Mouse (Mus musculus) MEL (cell line): Measurements from ENCODE around the gene Gm20388. TPM values are rescaled to one million over a fixed set of nuclear protein-coding genes. Genes with fewer than 3 reads are reported as not detected.

Experiments
- DNase-seq: peaks from one replicate; pipeline ENCODE4 v3.0.0; 2011; ENCODE audit warnings: low read depth, low spot score
- H3K27ac ChIP-seq: 2 replicates; pipeline ENCODE4 v1.5.1; 2012; ENCODE audit warnings: low read depth, mild to moderate bottlenecking, control low read depth, low read length, moderate library complexity; ENCODE audit not compliant: control insufficient read depth
- H3K27me3 ChIP-seq, 2 experiments: fragments of 150-350 bp in 1 of 2; sonication (generic) in 1 of 2; 2 replicates each; pipeline ENCODE4 v1.6.1; 2012; ENCODE audit warnings: low read length in 2 of 2, mild to moderate bottlenecking in 2 of 2, improper control_type of control experiment in 1 of 2, moderate library complexity in 1 of 2; ENCODE audit not compliant: insufficient read depth in 2 of 2, control insufficient read depth in 1 of 2
- H3K36me3 ChIP-seq, 2 experiments: 2 replicates each; pipeline ENCODE4 v1.6.1; 2012 to 2014; ENCODE audit warnings: low read length in 2 of 2, improper control_type of control experiment in 1 of 2, inconsistent platforms in 1 of 2, mild to moderate bottlenecking in 1 of 2; ENCODE audit not compliant: insufficient read depth in 2 of 2, control insufficient read depth in 1 of 2
- H3K4me1 ChIP-seq, 2 experiments: fragments of 150-350 bp in 1 of 2; sonication (generic) in 1 of 2; 2 replicates each; pipeline ENCODE4 v1.6.1; 2012; ENCODE audit warnings: low read length in 2 of 2, improper control_type of control experiment in 1 of 2, mild to moderate bottlenecking in 1 of 2; ENCODE audit not compliant: insufficient read depth in 2 of 2, control insufficient read depth in 1 of 2
- H3K4me3 ChIP-seq, 2 experiments: fragments of 150-350 bp in 1 of 2; sonication (generic) in 1 of 2; 2 replicates each; pipeline ENCODE4 v1.5.1; 2012; ENCODE audit warnings: low read depth in 2 of 2, low read length in 2 of 2, mild to moderate bottlenecking in 2 of 2, moderate library complexity in 2 of 2, control low read depth in 1 of 2, improper control_type of control experiment in 1 of 2; ENCODE audit not compliant: control insufficient read depth in 1 of 2, insufficient read depth in 1 of 2
- H3K79me2 ChIP-seq: 2 replicates; pipeline ENCODE4 v1.6.1; 2012; ENCODE audit warnings: mild to moderate bottlenecking, low read length, moderate library complexity; ENCODE audit not compliant: control insufficient read depth, poor library complexity, insufficient read depth
- H3K9ac ChIP-seq: 2 replicates; pipeline ENCODE4 v1.6.1; 2012; ENCODE audit warnings: low read depth, mild to moderate bottlenecking, control low read depth, low read length, moderate library complexity; ENCODE audit not compliant: control insufficient read depth, poor library complexity, severe bottlenecking
- H3K9me3 ChIP-seq: fragments of 150-350 bp; sonication (generic); replicated peaks from 2 replicates; pipeline ENCODE4 v1.6.1; 2012; ENCODE audit warnings: mild to moderate bottlenecking, low read length, improper control_type of control experiment, moderate library complexity; ENCODE audit not compliant: insufficient read depth
- CHD1 ChIP-seq: IDR thresholded peaks from 2 replicates; pipeline ENCODE4 v1.6.1; 2012; ENCODE audit warnings: low read depth, mild to moderate bottlenecking, inconsistent platforms, low read length, improper control_type of control experiment
- CTCF ChIP-seq, 3 experiments: IDR thresholded peaks in 2 of 3; conservative IDR thresholded peaks in 1 of 3; 2 replicates each; pipeline ENCODE4 v1.5.1; 2011 to 2012; ENCODE audit warnings: low read length in 3 of 3, low read depth in 2 of 3, mild to moderate bottlenecking in 2 of 3, improper control_type of control experiment in 1 of 3, inconsistent platforms in 1 of 3, mixed read lengths in 1 of 3, moderate library complexity in 1 of 3; ENCODE audit not compliant: control insufficient read depth in 1 of 3, insufficient read depth in 1 of 3, poor library complexity in 1 of 3, severe bottlenecking in 1 of 3
- EP300 ChIP-seq, 2 experiments: IDR thresholded peaks; 2 replicates each; pipeline ENCODE4 v1.6.1; 2011; ENCODE audit warnings: improper control_type of control experiment in 2 of 2, low read length in 2 of 2, low read depth in 1 of 2, mild to moderate bottlenecking in 1 of 2
- ETS1 ChIP-seq: IDR thresholded peaks from 2 replicates; pipeline ENCODE4 v1.6.1; 2012; ENCODE audit warnings: low read depth, mild to moderate bottlenecking, inconsistent platforms, low read length, improper control_type of control experiment, moderate library complexity
- GABPA ChIP-seq: IDR thresholded peaks from 2 replicates; pipeline ENCODE4 v1.6.1; 2012; ENCODE audit warnings: low read depth, mild to moderate bottlenecking, inconsistent platforms, low read length, improper control_type of control experiment, moderate library complexity
- GATA1 ChIP-seq: IDR thresholded peaks from 2 replicates; pipeline ENCODE4 v1.6.1; 2011; ENCODE audit warnings: low read depth, low read length, improper control_type of control experiment
- JUND ChIP-seq: IDR thresholded peaks from 2 replicates; pipeline ENCODE4 v1.6.1; 2011; ENCODE audit warnings: low read depth, mild to moderate bottlenecking, improper control_type of control experiment, low read length
- KAT2A ChIP-seq: conservative IDR thresholded peaks from 2 replicates; pipeline ENCODE4 v1.6.1; 2012; ENCODE audit warnings: low read depth, low read length, improper control_type of control experiment, inconsistent platforms
- MAFK ChIP-seq: IDR thresholded peaks from 2 replicates; pipeline ENCODE4 v1.6.1; 2011; ENCODE audit warnings: low read depth, mild to moderate bottlenecking, low read length, improper control_type of control experiment, borderline replicate concordance
- MAZ ChIP-seq: IDR thresholded peaks from 2 replicates; pipeline ENCODE4 v1.6.1; 2012; ENCODE audit warnings: low read depth, mild to moderate bottlenecking, inconsistent platforms, low read length, improper control_type of control experiment
- MEF2A ChIP-seq: IDR thresholded peaks from 2 replicates; pipeline ENCODE4 v1.6.1; 2014; ENCODE audit warnings: low read depth, mild to moderate bottlenecking, inconsistent platforms, low read length, improper control_type of control experiment; ENCODE audit not compliant: poor library complexity, insufficient replicate concordance, severe bottlenecking; ENCODE audit errors: extremely low read depth
- MXI1 ChIP-seq: IDR thresholded peaks from 2 replicates; pipeline ENCODE4 v1.6.1; 2011; ENCODE audit warnings: mild to moderate bottlenecking, low read depth, low read length, improper control_type of control experiment
- MYC ChIP-seq: IDR thresholded peaks from 2 replicates; pipeline ENCODE4 v1.6.1; 2011; ENCODE audit warnings: low read depth, mild to moderate bottlenecking, low read length, improper control_type of control experiment, moderate library complexity
- RCOR1 ChIP-seq: IDR thresholded peaks from 2 replicates; pipeline ENCODE4 v1.6.1; 2012; ENCODE audit warnings: low read depth, mild to moderate bottlenecking, inconsistent platforms, low read length, improper control_type of control experiment
- SIN3A ChIP-seq: IDR thresholded peaks from 2 replicates; pipeline ENCODE4 v1.6.1; 2012; ENCODE audit warnings: low read length, improper control_type of control experiment, inconsistent platforms
- SMC3 ChIP-seq: IDR thresholded peaks from 2 replicates; pipeline ENCODE4 v1.6.1; 2011; ENCODE audit warnings: low read depth, low read length, improper control_type of control experiment
- TAL1 ChIP-seq: IDR thresholded peaks from 2 replicates; pipeline ENCODE4 v1.6.1; 2012; ENCODE audit warnings: mild to moderate bottlenecking, inconsistent platforms, low read length, moderate library complexity, mixed read lengths
- TBP ChIP-seq: IDR thresholded peaks from 2 replicates; pipeline ENCODE4 v1.8.0; 2011; ENCODE audit warnings: low read depth, low read length, improper control_type of control experiment
- USF1 ChIP-seq: IDR thresholded peaks from 2 replicates; pipeline ENCODE4 v1.6.1; 2014; ENCODE audit warnings: low read depth, mild to moderate bottlenecking, inconsistent platforms, low read length, improper control_type of control experiment, moderate library complexity
- USF2 ChIP-seq, 2 experiments: IDR thresholded peaks; 2 replicates each; pipeline ENCODE4 v1.6.1; 2011 to 2012; ENCODE audit warnings: improper control_type of control experiment in 2 of 2, low read length in 2 of 2, borderline replicate concordance in 1 of 2, inconsistent platforms in 1 of 2, low read depth in 1 of 2, mild to moderate bottlenecking in 1 of 2; ENCODE audit not compliant: insufficient read depth in 1 of 2
- ZNF384 ChIP-seq: IDR thresholded peaks from 2 replicates; pipeline ENCODE4 v1.6.1; 2012; ENCODE audit warnings: low read depth, mild to moderate bottlenecking, inconsistent platforms, low read length, improper control_type of control experiment
- polyA plus RNA-seq, 2 experiments: library from polyadenylated mRNA; stranded (reverse) in 1 of 2; unstranded in 1 of 2; fragments of >175 nt in 1 of 2; fragments of >200 nt in 1 of 2; gene quantifications; 2 replicates each; pipeline versions ENCODE4 v1.2.1 to v1.2.4; 2012; ENCODE audit warnings: low replicate concordance in 2 of 2, low read depth in 1 of 2; ENCODE audit not compliant: insufficient read length in 2 of 2, insufficient read depth in 1 of 2, missing spikeins in 1 of 2
- total RNA-seq: library from RNA; depleted of rRNA; stranded (reverse); fragments of 300-350 nt; gene quantifications from 2 replicates; pipeline ENCODE4 v1.2.3, GENCODE M21; 2012

The Gm20388 gene
- total and polyA plus RNA-seq, 3 experiments, result 11.1 to 17.8 TPM; not detected in 1

- H3K36me3 ChIP-seq, result peaks cover 0 to 9% of the 10 kb centered on the region in 2 experiments; a peak in 2 of 4 replicates
- no peak overlapping the region for H3K4me3 ChIP-seq
- H3K9ac ChIP-seq, result no peak overlapping the region
- no peak for DNase-seq
- TF ChIP-seq MAFK, result no peak
- TF ChIP-seq USF2 (IDR thresholded peaks at IDR 0.05; ENCODE audit: borderline replicate concordance in 1 of 2, insufficient read depth in 1 of 2, low read depth in 1 of 2, low read length in 2 of 2), result no peak
- TF ChIP-seq MXI1, result no peak
- TF ChIP-seq MYC, result no peak
- TF ChIP-seq TAL1, result no peak
- TF ChIP-seq EP300 (IDR thresholded peaks at IDR 0.05; ENCODE audit: low read depth in 1 of 2, low read length in 2 of 2), result no peak
- TF ChIP-seq CTCF (IDR thresholded peaks at IDR 0.05 in 2 of 3, conservative IDR thresholded peaks at IDR 0.05 in 1 of 3; ENCODE audit: control insufficient read depth in 1 of 3, insufficient read depth in 1 of 3, low read depth in 2 of 3, low read length in 3 of 3, poor library complexity in 1 of 3, severe bottlenecking in 1 of 3), result no peak
- no peak for TF ChIP-seq KAT2A
- no peak for TF ChIP-seq RCOR1
- no peak for TF ChIP-seq ETS1
- TF ChIP-seq USF1, result no peak
- no peak for TF ChIP-seq MEF2A
- no peak for TF ChIP-seq ZNF384
- no peak for TF ChIP-seq GATA1
- TF ChIP-seq CHD1, result no peak
- TF ChIP-seq, all 39 proteins: peak for 0
- H3K9me3 ChIP-seq, result no peaks in the 10 kb centered on the region
- no peaks in the 10 kb centered on the region for H3K27me3 ChIP-seq
- peaks cover 10 to 16% of the 10 kb centered on the region in 2 experiments for H3K4me1 ChIP-seq
- H3K79me2 ChIP-seq, result no peaks in the 10 kb centered on the region
- H3K27ac ChIP-seq, result no peak overlapping the region
Observed at GRCm38 (mm10) chr8:122745750-122746275, 2835.2 kb downstream of the Gm20388 start.

GRCm38 (mm10) chr8:122746439-122746838 lies 2835.8 kb downstream of the Gm20388 start:
- DNase-seq, result no peak
- Histone ChIP-seq H3K4me3 (no peak overlapping the region), H3K79me2 (no peaks in the 10 kb centered on the region), H3K27me3 (no peaks in the 10 kb centered on the region), H3K9ac (no peak overlapping the region), H3K27ac (no peak overlapping the region), H3K4me1 (peaks cover 10 to 16% of the 10 kb centered on the region in 2 experiments), H3K36me3 (peaks cover 0 to 9% of the 10 kb centered on the region in 2 experiments; a peak in 2 of 4 replicates), H3K9me3 (no peaks in the 10 kb centered on the region)
- TF ChIP-seq GABPA, result no peak
- TF ChIP-seq TBP, result no peak
- TF ChIP-seq MAZ, result no peak
- TF ChIP-seq JUND, result no peak
- TF ChIP-seq GATA1, result no peak
- no peak for TF ChIP-seq MEF2A
- no peak for TF ChIP-seq USF1
- no peak for TF ChIP-seq TAL1
- no peak for TF ChIP-seq ZNF384
- TF ChIP-seq SMC3, result no peak
- no peak for TF ChIP-seq MAFK
- TF ChIP-seq CHD1, result no peak
- TF ChIP-seq USF2 (IDR thresholded peaks at IDR 0.05; ENCODE audit: borderline replicate concordance in 1 of 2, insufficient read depth in 1 of 2, low read depth in 1 of 2, low read length in 2 of 2), result no peak
- TF ChIP-seq SIN3A, result no peak
